Mouse (Mus musculus): ENCODE data around the gene Pdik1l. TPM values are rescaled to one million over a fixed set of nuclear protein-coding genes. Genes with fewer than 3 reads are reported as not detected.

Pdik1l gene
- polyA plus RNA-seq, 1 experiment from 2014 or later: 23.2 TPM

DNA sequence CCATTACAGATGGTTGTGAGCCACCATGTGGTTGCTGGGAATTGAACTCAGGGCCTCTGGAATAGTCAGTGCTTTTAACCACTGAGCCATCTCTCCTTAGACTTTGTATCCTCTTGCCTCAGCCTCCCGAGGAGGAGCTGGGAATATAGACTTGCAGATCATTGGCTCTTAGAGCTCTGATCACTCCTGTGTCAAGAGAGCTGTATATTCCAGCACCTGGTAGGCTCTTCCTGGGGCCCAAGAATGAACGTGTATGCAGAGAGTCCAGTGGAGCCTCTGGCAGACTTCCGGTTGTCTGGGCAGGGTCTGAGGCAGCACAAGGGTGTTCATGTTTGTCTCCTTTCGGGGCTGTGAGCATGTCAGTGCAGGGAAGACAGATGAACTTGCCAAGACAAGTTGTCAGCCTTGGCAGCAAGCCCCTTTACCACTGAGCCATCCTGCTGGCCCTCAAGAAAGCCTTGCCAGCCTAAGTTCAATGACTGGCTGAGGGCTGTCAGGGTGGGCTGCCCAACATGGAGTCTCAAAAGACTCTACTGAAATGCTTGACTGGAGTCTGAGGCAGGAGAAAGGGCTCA lies 26.5 kb upstream of the Pdik1l start:
- Histone ChIP-seq H3K27me3 (no peaks in the 10 kb centered on the region), H3K4me2 (no peak overlapping the region), H3K4me1 (no peaks in the 10 kb centered on the region), H3K9me3 (no peaks in the 10 kb centered on the region), H3K4me3 (no peak overlapping the region), H3K27ac (no peak overlapping the region), H3K36me3 (no peaks in the 10 kb centered on the region), H3K9ac (no peak overlapping the region)
- ATAC-seq (ENCODE audit: borderline replicate concordance, extremely low read depth, low FRiP score, low TSS enrichment): no peak
- WGBS: 57% methylated on average over 4 of the region's 4 CpGs

DNA sequence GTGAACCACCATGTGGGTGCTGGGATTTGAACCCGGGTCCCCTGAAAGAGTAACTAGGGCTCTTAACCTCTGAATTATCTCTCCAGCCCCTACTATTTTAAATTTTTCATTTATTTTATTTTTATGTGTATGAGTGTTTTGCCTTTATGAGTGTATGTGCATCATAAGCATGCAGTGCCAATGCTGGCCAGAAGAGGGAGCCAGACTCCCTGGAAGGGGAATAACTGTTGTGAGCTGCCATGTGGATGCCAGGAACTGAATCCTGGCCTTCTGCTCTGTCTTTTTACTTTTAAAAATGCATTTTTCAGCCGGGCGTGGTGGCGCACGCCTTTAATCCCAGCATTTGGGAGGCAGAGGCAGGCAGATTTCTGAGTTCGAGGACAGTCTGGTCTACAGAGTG lies 25.2 kb upstream of the Pdik1l start:
- 94% methylated on average over 6 of the region's 6 CpGs for WGBS
- H3K4me2 ChIP-seq: no peak overlapping the region
- ATAC-seq (ENCODE audit: borderline replicate concordance, extremely low read depth, low FRiP score, low TSS enrichment): no peak
- H3K27ac ChIP-seq: no peak overlapping the region
- H3K36me3 ChIP-seq: no peaks in the 10 kb centered on the region
- no peak overlapping the region for H3K9ac ChIP-seq
- no peaks in the 10 kb centered on the region for H3K9me3 ChIP-seq
- H3K27me3 ChIP-seq: no peaks in the 10 kb centered on the region
- H3K4me3 ChIP-seq: no peak overlapping the region
- 0 out of 2 replicates have a peak, but pooled peaks cover under 1% of the 10 kb centered on the region for H3K4me1 ChIP-seq

DNA sequence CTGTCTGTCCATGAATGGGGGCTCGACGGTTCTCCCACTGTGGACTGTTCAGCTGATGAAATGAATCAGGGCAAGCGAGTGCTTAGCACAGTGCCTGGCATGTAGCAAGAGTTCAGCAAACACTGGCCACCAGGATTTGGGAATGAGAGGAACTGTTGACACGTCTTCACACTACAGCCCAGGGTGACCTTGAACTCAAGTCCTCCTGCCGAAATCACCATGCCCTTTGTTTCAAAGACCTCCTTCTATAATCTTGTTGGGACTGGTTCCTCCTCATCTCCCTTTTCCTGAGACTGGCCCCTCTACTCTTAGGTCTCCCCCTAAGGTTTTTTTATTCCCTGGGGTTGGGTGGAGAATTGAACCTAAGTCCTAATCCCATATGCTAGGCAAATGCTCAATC lies 24.6 kb upstream of the Pdik1l start:
- WGBS: 87% methylated on average over 5 of the region's 5 CpGs
- H3K36me3 ChIP-seq: no peaks in the 10 kb centered on the region
- ATAC-seq (ENCODE audit: borderline replicate concordance, extremely low read depth, low FRiP score, low TSS enrichment): no peak
- H3K27me3 ChIP-seq: no peaks in the 10 kb centered on the region
- H3K27ac ChIP-seq: no peak overlapping the region
- H3K4me2 ChIP-seq: no peak overlapping the region
- no peaks in the 10 kb centered on the region for H3K9me3 ChIP-seq
- H3K9ac ChIP-seq: no peak overlapping the region
- peaks cover 6% of the 10 kb centered on the region for H3K4me1 ChIP-seq
- no peak overlapping the region for H3K4me3 ChIP-seq

DNA sequence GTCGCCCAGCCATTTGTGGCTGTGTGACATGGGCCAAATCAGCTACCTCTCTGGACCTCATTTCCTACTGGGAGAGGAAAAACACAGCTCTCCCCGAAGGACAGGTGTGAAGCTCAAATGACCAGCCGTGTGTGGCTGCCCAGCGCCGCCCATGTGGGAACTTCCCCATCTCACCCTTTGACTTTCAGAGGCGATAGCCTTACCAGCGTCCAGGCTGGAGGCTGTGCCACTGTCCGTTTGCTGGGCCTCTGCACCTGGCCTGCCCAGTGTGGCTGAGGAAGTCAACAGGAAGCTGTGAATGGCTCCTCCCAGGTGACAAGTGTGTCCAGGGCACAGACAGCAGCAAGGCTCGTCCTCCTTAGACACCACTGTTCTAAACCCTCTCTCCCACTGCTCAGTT lies 24.1 kb upstream of the Pdik1l start:
- ATAC-seq (ENCODE audit: borderline replicate concordance, extremely low read depth, low FRiP score, low TSS enrichment): no peak
- H3K4me3 ChIP-seq: no peak overlapping the region
- no peaks in the 10 kb centered on the region for H3K9me3 ChIP-seq
- H3K9ac ChIP-seq: no peak overlapping the region
- H3K27me3 ChIP-seq: no peaks in the 10 kb centered on the region
- no peak overlapping the region for H3K27ac ChIP-seq
- H3K4me1 ChIP-seq: peaks cover 12% of the 10 kb centered on the region
- no peak overlapping the region for H3K4me2 ChIP-seq
- WGBS: 80% methylated on average over 9 of the region's 9 CpGs
- H3K36me3 ChIP-seq: no peaks in the 10 kb centered on the region

DNA sequence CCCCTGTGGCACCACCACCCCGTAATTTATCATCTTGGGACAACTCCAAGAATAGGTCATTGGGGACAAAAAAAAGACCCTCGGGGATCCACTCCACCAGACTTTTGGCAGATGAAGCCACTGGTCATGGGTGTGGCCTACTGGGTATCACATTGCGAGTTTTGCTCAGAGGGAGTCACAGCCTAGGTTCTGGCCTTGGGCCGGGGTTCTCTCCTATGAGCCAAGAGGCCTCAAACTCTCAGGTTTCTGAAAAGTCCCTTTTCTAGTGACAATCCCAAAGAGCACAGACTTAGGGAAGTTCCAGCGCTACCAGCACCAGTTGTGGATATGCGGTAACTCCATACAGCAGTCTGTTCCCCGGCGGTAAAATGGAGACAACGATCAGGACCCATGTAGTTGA lies 23.0 kb upstream of the Pdik1l start:
- no peak overlapping the region for H3K4me3 ChIP-seq
- WGBS: 79% methylated on average over 9 of the region's 9 CpGs
- H3K9me3 ChIP-seq: no peaks in the 10 kb centered on the region

DNA sequence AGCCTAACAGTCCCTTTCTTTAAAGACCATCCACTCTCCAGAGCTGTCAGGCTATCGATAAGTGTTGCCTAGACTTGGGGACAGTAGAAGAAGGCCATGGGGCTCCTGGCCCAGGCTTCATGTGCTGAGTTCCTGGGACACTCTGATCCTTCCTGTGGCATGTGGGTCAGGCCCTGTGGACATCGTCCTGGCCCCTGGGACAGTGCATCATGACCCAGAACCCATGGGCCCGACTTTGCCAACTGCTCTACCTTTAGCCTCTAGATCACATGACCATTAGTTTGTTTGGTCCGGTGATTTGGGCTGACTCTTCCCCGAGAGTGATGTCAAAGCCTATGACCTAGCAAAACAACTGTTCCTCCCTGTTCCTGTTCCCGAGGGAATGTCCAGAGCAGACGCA lies 22.4 kb upstream of the Pdik1l start:
- no peak for ATAC-seq (ENCODE audit: borderline replicate concordance, extremely low read depth, low FRiP score, low TSS enrichment)
- Histone ChIP-seq H3K27ac (no peak overlapping the region), H3K36me3 (no peaks in the 10 kb centered on the region), H3K9me3 (no peaks in the 10 kb centered on the region), H3K4me1 (peaks cover 14% of the 10 kb centered on the region), H3K9ac (no peak overlapping the region), H3K27me3 (no peaks in the 10 kb centered on the region), H3K4me3 (no peak overlapping the region), H3K4me2 (no peak overlapping the region)
- 81% methylated on average over 7 of the region's 7 CpGs for WGBS

More for the DNA sequence above, 23.0 kb upstream of the Pdik1l start:
- H3K27me3 ChIP-seq: no peaks in the 10 kb centered on the region
- no peak overlapping the region for H3K9ac ChIP-seq
- H3K4me2 ChIP-seq: no peak overlapping the region
- no peak overlapping the region for H3K27ac ChIP-seq
- H3K36me3 ChIP-seq: no peaks in the 10 kb centered on the region
- peaks cover 14% of the 10 kb centered on the region for H3K4me1 ChIP-seq
- ATAC-seq (ENCODE audit: borderline replicate concordance, extremely low read depth, low FRiP score, low TSS enrichment): no peak

DNA sequence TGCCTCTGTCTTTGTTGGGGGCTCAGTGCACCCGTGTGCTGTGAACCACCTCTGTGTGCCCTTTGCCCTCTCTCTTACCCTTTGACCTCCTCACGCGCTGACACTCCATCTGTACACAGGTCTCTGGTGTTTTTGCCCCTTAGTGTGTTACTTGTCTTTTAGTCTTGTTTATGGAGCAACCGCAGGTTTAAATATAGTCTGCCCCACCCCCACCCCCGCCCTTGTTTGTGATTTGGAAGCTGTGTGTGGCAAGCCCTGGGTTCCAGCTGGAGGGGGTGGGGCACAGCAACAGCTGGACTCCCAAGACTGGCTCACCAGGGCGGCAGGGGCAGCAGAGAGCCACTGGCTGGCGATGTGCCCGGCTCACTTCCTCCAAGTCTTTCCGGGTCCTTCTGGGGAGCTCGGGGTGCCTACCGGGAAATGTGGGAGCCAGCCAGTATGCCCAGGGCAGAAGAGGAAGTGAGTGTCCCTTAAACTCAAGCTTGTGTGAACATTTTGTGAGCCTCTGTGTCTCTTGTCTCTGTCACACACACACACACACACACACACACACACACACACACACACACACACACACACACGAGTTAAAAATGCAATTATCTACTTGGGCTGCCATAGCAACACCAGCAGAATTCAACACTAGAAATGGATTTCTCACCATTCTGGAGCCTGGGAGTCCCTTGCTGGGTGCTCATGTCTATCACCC lies 19.8 kb upstream of the Pdik1l start:
- H3K27ac ChIP-seq: peak overlapping the region; percentile 7
- peak; percentile 77 for ATAC-seq (ENCODE audit: borderline replicate concordance, extremely low read depth, low FRiP score, low TSS enrichment)
- H3K4me3 ChIP-seq: no peak overlapping the region
- no peaks in the 10 kb centered on the region for H3K36me3 ChIP-seq
- peaks cover 14% of the 10 kb centered on the region for H3K4me1 ChIP-seq
- WGBS: 2% methylated on average over 12 of the region's 12 CpGs
- H3K9ac ChIP-seq: no peak overlapping the region
- H3K4me2 ChIP-seq: peak overlapping the region; percentile 29
- H3K9me3 ChIP-seq: no peaks in the 10 kb centered on the region
- H3K27me3 ChIP-seq: no peaks in the 10 kb centered on the region

DNA sequence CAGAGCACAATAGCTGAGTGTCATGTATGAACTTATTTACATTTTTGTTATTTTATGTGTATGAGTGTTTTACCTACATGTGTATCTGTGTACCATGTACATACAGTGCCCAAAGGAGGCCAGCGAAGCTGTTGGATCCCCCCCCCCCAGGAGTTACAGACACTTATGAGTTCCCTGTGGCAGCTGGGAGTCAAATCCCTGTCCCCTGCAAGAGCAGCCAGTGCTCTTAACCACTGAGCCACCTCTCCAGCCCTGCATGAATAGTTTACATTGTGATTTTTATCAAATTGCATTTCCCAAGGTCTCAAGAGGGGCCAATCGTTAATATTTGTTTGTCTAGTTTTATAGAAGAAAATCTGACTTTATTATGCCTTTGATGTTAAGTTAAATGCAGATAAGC lies 19.3 kb upstream of the Pdik1l start:
- WGBS: 20% methylated on average over 2 of the region's 2 CpGs
- 0 out of 2 replicates have a peak overlapping the region, but pooled peaks have one; percentile 7 for H3K27ac ChIP-seq
- no peak; the same call in 1 of the 2 replicates for ATAC-seq (ENCODE audit: borderline replicate concordance, extremely low read depth, low FRiP score, low TSS enrichment)

DNA sequence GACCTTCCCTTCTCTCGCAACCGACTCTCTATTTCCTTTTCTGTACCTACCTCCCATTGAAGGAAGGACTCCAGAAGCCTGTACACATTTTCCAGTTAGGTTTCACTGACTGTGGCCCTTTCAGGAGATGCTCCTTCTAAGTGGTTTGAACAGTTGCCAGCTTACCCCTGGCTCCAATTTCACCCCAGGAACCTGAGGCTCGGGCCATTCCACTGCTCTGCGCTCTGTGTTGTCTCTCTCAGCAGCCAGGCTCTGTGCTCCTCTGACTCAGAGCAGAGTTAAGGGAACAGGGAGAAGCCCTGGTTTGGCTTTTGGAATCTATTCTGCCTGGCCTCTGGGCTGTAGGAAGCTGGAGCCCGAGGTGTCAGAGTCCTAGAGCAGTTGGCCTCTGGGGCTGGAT lies 14.4 kb upstream of the Pdik1l start:
- peaks cover 5% of the 10 kb centered on the region for H3K4me1 ChIP-seq
- H3K4me2 ChIP-seq: no peak overlapping the region
- H3K9ac ChIP-seq: no peak overlapping the region
- H3K27ac ChIP-seq: no peak overlapping the region
- no peaks in the 10 kb centered on the region for H3K36me3 ChIP-seq
- no peak for ATAC-seq (ENCODE audit: borderline replicate concordance, extremely low read depth, low FRiP score, low TSS enrichment)
- 72% methylated on average over 5 of the region's 5 CpGs for WGBS
- H3K9me3 ChIP-seq: no peaks in the 10 kb centered on the region
- H3K27me3 ChIP-seq: no peaks in the 10 kb centered on the region
- H3K4me3 ChIP-seq: no peak overlapping the region

More for the DNA sequence above, 19.3 kb upstream of the Pdik1l start:
- Histone ChIP-seq H3K27me3 (no peaks in the 10 kb centered on the region), H3K36me3 (no peaks in the 10 kb centered on the region), H3K9ac (no peak overlapping the region), H3K9me3 (no peaks in the 10 kb centered on the region), H3K4me3 (no peak overlapping the region), H3K4me2 (peak overlapping the region; percentile 29), H3K4me1 (peaks cover 14% of the 10 kb centered on the region)

DNA sequence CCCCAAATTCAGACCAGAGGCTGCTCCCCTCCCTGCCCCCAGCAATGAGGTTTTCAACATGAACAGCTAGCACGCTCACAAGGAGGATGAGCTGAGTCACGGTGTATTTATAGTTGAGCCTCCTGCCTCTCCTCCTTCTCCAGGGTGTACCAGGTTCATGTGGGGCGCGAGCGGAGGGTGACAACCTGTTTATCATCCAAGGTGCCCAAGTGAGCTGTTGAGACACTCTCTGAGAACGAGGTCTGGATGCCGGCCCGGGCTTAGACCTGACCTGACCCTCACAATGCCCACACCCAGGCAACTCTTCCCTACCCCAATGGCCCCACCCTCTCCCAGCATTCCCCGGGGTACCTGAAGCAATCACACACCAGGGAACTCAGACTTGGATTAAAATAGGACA lies 12.6 kb upstream of the Pdik1l start:
- ATAC-seq (ENCODE audit: borderline replicate concordance, extremely low read depth, low FRiP score, low TSS enrichment): no peak
- 50% methylated on average over 9 of the region's 9 CpGs for whole genome bisulfite sequencing
- Histone ChIP-seq H3K4me2 (no peak overlapping the region), H3K27me3 (no peaks in the 10 kb centered on the region), H3K9ac (no peak overlapping the region), H3K27ac (no peak overlapping the region), H3K4me1 (no peaks in the 10 kb centered on the region), H3K36me3 (no peaks in the 10 kb centered on the region), H3K4me3 (no peak overlapping the region), H3K9me3 (no peaks in the 10 kb centered on the region)

DNA sequence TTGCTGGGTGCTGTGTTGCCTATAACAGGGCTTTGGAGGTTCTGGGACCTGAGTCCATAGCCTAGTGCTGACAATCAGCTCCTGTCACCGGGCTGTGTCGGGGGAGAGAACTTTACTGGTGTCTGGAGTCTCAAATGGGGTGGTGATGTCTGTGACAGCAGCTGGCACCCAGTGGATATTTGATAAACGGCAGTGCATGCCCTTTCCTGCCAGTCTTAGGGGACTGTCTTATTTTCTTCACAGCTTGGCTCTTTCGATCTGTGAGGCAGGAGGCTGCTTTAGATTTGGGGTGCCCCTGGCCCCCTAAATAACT lies 11.8 kb upstream of the Pdik1l start:
- H3K36me3 ChIP-seq: no peaks in the 10 kb centered on the region
- no peak overlapping the region for H3K4me3 ChIP-seq
- no peaks in the 10 kb centered on the region for H3K4me1 ChIP-seq
- no peaks in the 10 kb centered on the region for H3K9me3 ChIP-seq
- H3K9ac ChIP-seq: no peak overlapping the region
- WGBS: 53% methylated on average over 4 of the region's 4 CpGs
- H3K27ac ChIP-seq: no peak overlapping the region
- no peak overlapping the region for H3K4me2 ChIP-seq
- H3K27me3 ChIP-seq: no peaks in the 10 kb centered on the region
- ATAC-seq (ENCODE audit: borderline replicate concordance, extremely low read depth, low FRiP score, low TSS enrichment): no peak

DNA sequence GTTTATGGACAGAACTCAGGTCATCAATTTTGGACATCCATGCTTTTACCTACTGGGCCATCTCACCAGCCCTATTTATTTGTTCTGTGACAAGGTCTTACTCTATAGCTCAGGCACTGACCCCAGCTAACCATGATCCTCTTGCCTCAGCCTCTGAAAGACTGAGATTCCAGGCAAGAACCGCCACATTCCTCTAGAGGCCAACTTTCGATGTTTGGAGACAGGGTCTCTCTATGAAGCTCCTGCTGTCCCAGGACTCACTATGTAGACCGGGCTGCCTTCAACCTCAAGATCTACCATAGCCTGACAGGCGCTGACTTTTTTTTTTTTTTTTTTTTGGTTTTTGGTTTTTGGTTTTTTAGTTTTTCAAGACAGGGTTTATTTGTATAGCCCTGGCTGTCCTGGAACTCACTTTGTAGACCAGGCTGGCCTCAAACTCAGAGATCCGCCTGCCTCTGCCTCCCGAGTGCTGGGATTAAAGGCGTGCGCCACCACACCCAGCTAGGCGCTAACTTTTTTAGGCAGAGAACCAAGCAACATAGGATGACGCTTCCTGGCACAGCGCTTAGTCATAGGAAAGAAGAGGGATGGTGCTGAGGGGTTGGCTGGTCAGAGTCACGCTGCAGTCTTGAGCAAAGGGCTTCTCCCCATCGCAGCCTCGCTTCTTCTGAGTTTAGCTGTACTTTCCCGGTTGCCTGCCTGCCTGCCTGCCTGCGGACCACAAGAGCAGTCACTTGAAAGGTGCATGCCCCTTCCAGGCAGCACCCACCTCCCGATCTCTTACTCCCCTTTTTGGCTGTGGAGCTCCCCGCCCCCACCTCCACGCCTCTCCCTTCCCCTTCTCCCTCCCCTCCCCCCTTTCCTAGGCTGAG lies 11.2 kb upstream of the Pdik1l start:
- Histone ChIP-seq H3K4me2 (no peak overlapping the region), H3K27ac (no peak overlapping the region), H3K4me3 (no peak overlapping the region), H3K4me1 (no peaks in the 10 kb centered on the region), H3K27me3 (peaks cover 3% of the 10 kb centered on the region; the same call in 1 of the 2 replicates), H3K36me3 (no peaks in the 10 kb centered on the region), H3K9ac (no peak overlapping the region), H3K9me3 (no peaks in the 10 kb centered on the region)
- no peak for ATAC-seq (ENCODE audit: borderline replicate concordance, extremely low read depth, low FRiP score, low TSS enrichment)
- 67% methylated on average over 19 of the region's 19 CpGs for WGBS

Data from lung, embryonic 15.5 days (tissue).